In genomic region chr7:113045613-113046159, GRCm38 (mm10) we compare ENCODE assay signal across 6 mouse cellular contexts.
DNase-seq lines count a peak whose midpoint lies in the region; ATAC-seq and TF ChIP-seq lines count a peak whose summit lies in the region.
"Not testable (repeated sequence)": the region's sequence is repeated elsewhere in the genome, so short reads cannot be mapped to it uniquely, and the experiment has no call there.

No protein-coding gene starts in this region.

- 69% methylated on average over 8 of the region's 8 CpGs for WGBS in heart, adult 2 months
- 66% methylated on average over 7 of the region's 8 CpGs for WGBS in intestine, embryonic 15.5 days

- not testable (repeated sequence) for H3K36me3 ChIP-seq in heart, adult 2 months (ENCODE audit: control insufficient read depth, insufficient read depth, low read length); intestine, embryonic 15.5 days

- not testable (repeated sequence) for TF ChIP-seq POLR2A in heart, adult 2 months (IDR thresholded peaks at IDR 0.05; ENCODE audit: insufficient read depth, low read depth, low read length)

- peak overlapping the region; percentile 45 for H3K27ac ChIP-seq in heart, adult 2 months
- not testable (repeated sequence) for H3K27ac ChIP-seq in intestine, embryonic 15.5 days

- H3K4me3 ChIP-seq in heart, adult 2 months; intestine, embryonic 15.5 days (replicated peaks): not testable (repeated sequence)

- H3K4me1 ChIP-seq in heart, adult 2 months (ENCODE audit: control insufficient read depth, insufficient read depth, low read length), result not testable (repeated sequence)
- peaks cover 10% of the 10 kb centered on the region for H3K4me1 ChIP-seq in intestine, embryonic 15.5 days (replicated peaks)

- not testable (repeated sequence) for H3K4me2 ChIP-seq in intestine, embryonic 15.5 days (replicated peaks)

- ATAC-seq in intestine, embryonic 15.5 days, result peak; percentile 27; the same call in 1 of the 2 replicates
- peak; percentile 84 for ATAC-seq in megakaryocyte, adult 5-6 weeks (ENCODE audit: poor library complexity, severe bottlenecking)

- not testable (repeated sequence) for TF ChIP-seq EP300 in heart, adult 2 months (IDR thresholded peaks at IDR 0.05; ENCODE audit: insufficient read depth, low read depth, low read length)

- DNase-seq in 416B (ENCODE audit: low read depth) (peak; percentile 2), ZHBTc4 (ENCODE audit: low read depth, low spot score) (peak; percentile 63)
- not testable (repeated sequence) for DNase-seq in heart, adult 2 months
- DNase-seq in lung, adult 18-20 months, result peak; percentile 14 to 29

- not testable (repeated sequence) for H3K27me3 ChIP-seq in heart, adult 2 months (ENCODE audit: control insufficient read depth, insufficient read depth, low read length); intestine, embryonic 15.5 days (replicated peaks)

- TF ChIP-seq CTCF in heart, adult 2 months (IDR thresholded peaks at IDR 0.05), result not testable (repeated sequence)

- H3K79me2 ChIP-seq in heart, adult 2 months (replicated peaks; ENCODE audit: control insufficient read depth, insufficient read depth, low read length), result not testable (repeated sequence)

- H3K9me3 ChIP-seq in intestine, embryonic 15.5 days, result not testable (repeated sequence)

- H3K9ac ChIP-seq in heart, adult 2 months (ENCODE audit: low read depth, low read length); intestine, embryonic 15.5 days: not testable (repeated sequence)

- intact Hi-C loops in heart, adult 2 months (cut with DNase I), result not testable (repeated sequence)
